Mouse (Mus musculus) heart, embryonic 11.5 days (tissue): Measurements from ENCODE around the gene Frmd8. TPM values are rescaled to one million over a fixed set of nuclear protein-coding genes. Genes with fewer than 3 reads are reported as not detected.
"Not testable (repeated sequence)": the region's sequence is repeated elsewhere in the genome, so short reads cannot be mapped to it uniquely, and the experiment has no call there.

Experiments used
- ATAC-seq: fragments of 200-750 bp; cut with Nextera tagmentation; replicated peaks from 2 replicates; pipeline ENCODE4 v1.8.0; 2017; ENCODE audit warnings: moderate library complexity; ENCODE audit not compliant: insufficient number of reproducible peaks, low FRiP score, low TSS enrichment
- H3K27ac ChIP-seq: fragments of 300-500 bp; sonication (generic); 2 replicates; pipeline ENCODE4 v1.5.1; 2014; ENCODE audit warnings: mild to moderate bottlenecking, low read depth, low read length
- H3K27me3 ChIP-seq: fragments of 300-500 bp; sonication (generic); 2 replicates; pipeline ENCODE4 v1.6.1; 2014; ENCODE audit warnings: mild to moderate bottlenecking, low read length, mixed read lengths; ENCODE audit not compliant: control insufficient read depth, insufficient read depth
- H3K36me3 ChIP-seq: fragments of 300-500 bp; sonication (generic); 2 replicates; pipeline ENCODE4 v1.6.1; 2014; ENCODE audit warnings: mild to moderate bottlenecking, low read length, moderate library complexity, mixed read lengths; ENCODE audit not compliant: control insufficient read depth, insufficient read depth
- H3K4me1 ChIP-seq: fragments of 300-500 bp; sonication (generic); 2 replicates; pipeline ENCODE4 v1.6.1; 2014; ENCODE audit warnings: low read length; ENCODE audit not compliant: control insufficient read depth, insufficient read depth
- H3K4me2 ChIP-seq: fragments of 300-500 bp; sonication (generic); 2 replicates; pipeline ENCODE4 v1.6.1; 2014; ENCODE audit warnings: mild to moderate bottlenecking, moderate library complexity
- H3K4me3 ChIP-seq: fragments of 300-500 bp; sonication (generic); 2 replicates; pipeline ENCODE4 v1.5.1; 2014; ENCODE audit warnings: low read depth, low read length
- H3K9ac ChIP-seq: fragments of 300-500 bp; sonication (generic); 2 replicates; pipeline ENCODE4 v1.6.1; 2014; ENCODE audit warnings: mild to moderate bottlenecking, low read depth, low read length, moderate library complexity
- H3K9me3 ChIP-seq: fragments of 300-500 bp; sonication (generic); replicated peaks from 2 replicates; pipeline ENCODE4 v1.6.1; 2016; ENCODE audit warnings: low read length; ENCODE audit not compliant: control insufficient read depth
- WGBS: fragments of 180-500 bp; shearing (Covaris S2); extraction: QIAGEN DNeasy Blood & Tissue Kit; methylation state at CpG from one replicate; pipeline ENCODE4 v1.1.7; 2014; ENCODE audit not compliant: insufficient replicate concordance; 5-methylcytosine and 5-hydroxymethylcytosine counted together
- polyA plus RNA-seq: library from polyadenylated mRNA; unstranded; fragments of >200 nt; fragmentation: Nextera tagmentation; extraction: Ambion mirVana; gene quantifications from 2 replicates; pipeline ENCODE4 v1.2.1, GENCODE M21; 2014

Frmd8 gene
- polyA plus RNA-seq, 1 experiment from 2014 or later = 15.4 TPM

- peaks cover 14% of the 10 kb centered on the region for H3K4me1 ChIP-seq
- no peaks in the 10 kb centered on the region for H3K9me3 ChIP-seq
- WGBS = 91% methylated on average over 7 of the region's 7 CpGs
- no peak overlapping the region for H3K27ac ChIP-seq
- peaks cover 5% of the 10 kb centered on the region; the same call in 1 of the 2 replicates for H3K36me3 ChIP-seq
- no peak overlapping the region for H3K4me2 ChIP-seq
- no peak for ATAC-seq
- H3K9ac ChIP-seq = no peak overlapping the region
- no peaks in the 10 kb centered on the region for H3K27me3 ChIP-seq
- H3K4me3 ChIP-seq = no peak overlapping the region
Observed at GRCm38 (mm10) chr19:5892262-5892661, 17.2 kb upstream of the Frmd8 start.

GRCm38 (mm10) chr19:5891521-5892258 is 16.6 kb upstream of the Frmd8 start:
- H3K9me3 ChIP-seq = no peaks in the 10 kb centered on the region
- 0 out of 2 replicates have a peak overlapping the region, but pooled peaks have one; percentile 17 for H3K27ac ChIP-seq
- ATAC-seq = no peak
- H3K27me3 ChIP-seq = no peaks in the 10 kb centered on the region
- WGBS = 87% methylated on average over 12 of the region's 12 CpGs
- peaks cover 14% of the 10 kb centered on the region for H3K4me1 ChIP-seq
- no peak overlapping the region for H3K4me3 ChIP-seq
- H3K9ac ChIP-seq = 0 out of 2 replicates have a peak overlapping the region, but pooled peaks have one; percentile 22
- no peak overlapping the region for H3K4me2 ChIP-seq
- H3K36me3 ChIP-seq = peaks cover 2% of the 10 kb centered on the region; the same call in 1 of the 2 replicates

GRCm38 (mm10) chr19:5889211-5889610 is 14.1 kb upstream of the Frmd8 start:
- no peak overlapping the region for H3K4me2 ChIP-seq
- no peaks in the 10 kb centered on the region for H3K9me3 ChIP-seq
- no peak overlapping the region for H3K27ac ChIP-seq
- no peak overlapping the region for H3K9ac ChIP-seq
- peaks cover 13% of the 10 kb centered on the region for H3K4me1 ChIP-seq
- 58% methylated on average over 4 of the region's 4 CpGs for WGBS
- no peaks in the 10 kb centered on the region for H3K36me3 ChIP-seq
- ATAC-seq = no peak
- no peak overlapping the region for H3K4me3 ChIP-seq
- no peaks in the 10 kb centered on the region for H3K27me3 ChIP-seq

- H3K4me3 ChIP-seq = no peak overlapping the region
- H3K27ac ChIP-seq = no peak overlapping the region
- no peak overlapping the region for H3K9ac ChIP-seq
- no peak overlapping the region for H3K4me2 ChIP-seq
- peaks cover 8% of the 10 kb centered on the region for H3K4me1 ChIP-seq
- no peaks in the 10 kb centered on the region for H3K36me3 ChIP-seq
- no peak for ATAC-seq
- H3K9me3 ChIP-seq = no peaks in the 10 kb centered on the region
- 44% methylated on average over 3 of the region's 3 CpGs for WGBS
- H3K27me3 ChIP-seq = no peaks in the 10 kb centered on the region
Observed at GRCm38 (mm10) chr19:5887234-5887815, 12.3 kb upstream of the Frmd8 start.

GRCm38 (mm10) chr19:5885838-5886237 is 10.8 kb upstream of the Frmd8 start:
- Histone ChIP-seq H3K36me3 (no peaks in the 10 kb centered on the region), H3K9me3 (no peaks in the 10 kb centered on the region), H3K4me3 (no peak overlapping the region), H3K4me2 (no peak overlapping the region), H3K27ac (no peak overlapping the region), H3K4me1 (peaks cover 8% of the 10 kb centered on the region), H3K27me3 (no peaks in the 10 kb centered on the region), H3K9ac (no peak overlapping the region)
- WGBS = 56% methylated on average over 4 of the region's 4 CpGs
- ATAC-seq = no peak

GRCm38 (mm10) chr19:5883935-5884334 is 8.9 kb upstream of the Frmd8 start:
- H3K4me2 ChIP-seq = no peak overlapping the region
- H3K9ac ChIP-seq = no peak overlapping the region
- H3K36me3 ChIP-seq = no peaks in the 10 kb centered on the region
- H3K9me3 ChIP-seq = no peaks in the 10 kb centered on the region
- H3K27ac ChIP-seq = no peak overlapping the region
- H3K27me3 ChIP-seq = no peaks in the 10 kb centered on the region
- H3K4me1 ChIP-seq = peaks cover 8% of the 10 kb centered on the region
- WGBS = 6% methylated on average over 1 of the region's 1 CpGs
- no peak overlapping the region for H3K4me3 ChIP-seq
- no peak for ATAC-seq

GRCm38 (mm10) chr19:5882079-5882478 is 7.0 kb upstream of the Frmd8 start:
- not testable (repeated sequence) for ATAC-seq, H3K9me3 ChIP-seq, H3K4me3 ChIP-seq, H3K9ac ChIP-seq, H3K4me2 ChIP-seq, H3K27me3 ChIP-seq, H3K4me1 ChIP-seq, H3K27ac ChIP-seq, H3K36me3 ChIP-seq
- 79% methylated on average over 5 of the region's 5 CpGs for WGBS

- Histone ChIP-seq H3K9ac (no peak overlapping the region), H3K27me3 (no peaks in the 10 kb centered on the region), H3K9me3 (no peaks in the 10 kb centered on the region), H3K4me2 (no peak overlapping the region), H3K36me3 (no peaks in the 10 kb centered on the region), H3K4me1 (peaks cover 8% of the 10 kb centered on the region), H3K27ac (no peak overlapping the region), H3K4me3 (no peak overlapping the region)
- no peak for ATAC-seq
- WGBS = 88% methylated on average over 6 of the region's 6 CpGs
Observed at GRCm38 (mm10) chr19:5881155-5881554, 6.1 kb upstream of the Frmd8 start.

GRCm38 (mm10) chr19:5879735-5880134 is 4.7 kb upstream of the Frmd8 start:
- no peak overlapping the region for H3K27ac ChIP-seq
- H3K9me3 ChIP-seq = no peaks in the 10 kb centered on the region
- no peaks in the 10 kb centered on the region for H3K36me3 ChIP-seq
- 88% methylated on average over 7 of the region's 7 CpGs for WGBS
- H3K4me2 ChIP-seq = no peak overlapping the region
- H3K9ac ChIP-seq = no peak overlapping the region
- H3K27me3 ChIP-seq = no peaks in the 10 kb centered on the region
- no peak for ATAC-seq
- H3K4me1 ChIP-seq = peaks cover 13% of the 10 kb centered on the region
- H3K4me3 ChIP-seq = no peak overlapping the region
